Mouse (Mus musculus) ES-E14 (cell line): ENCODE results near the gene Tenm2.

Experiments used
- CHD2 ChIP-seq: IDR thresholded peaks from 2 replicates; pipeline ENCODE4 v1.6.1; 2014; ENCODE audit warnings: mild to moderate bottlenecking, low read depth, low read length, inconsistent platforms
- HCFC1 ChIP-seq: IDR thresholded peaks from 2 replicates; pipeline ENCODE4 v1.6.1; 2012; ENCODE audit warnings: low read length, inconsistent platforms, borderline replicate concordance; ENCODE audit not compliant: insufficient read depth
- MAFK ChIP-seq: IDR thresholded peaks from 2 replicates; pipeline ENCODE4 v1.6.1; 2014; ENCODE audit warnings: mild to moderate bottlenecking, low read depth, low read length, inconsistent platforms; ENCODE audit not compliant: insufficient read depth

GRCm38 (mm10) chr11:36277903-36278215 lies 957.9 kb downstream of the Tenm2 start:
- TF ChIP-seq HCFC1: no peak
- TF ChIP-seq MAFK: no peak
- no peak for TF ChIP-seq CHD2
